Mouse (Mus musculus) left cerebral cortex, adult 18-20 months (tissue): ENCODE data around the gene Slc7a7. TPM values are rescaled to one million over a fixed set of nuclear protein-coding genes. Genes with fewer than 3 reads are reported as not detected.
A peak's percentile ranks its signal among the peaks of the same experiment; 100 is the strongest.

Source experiments
- DNase-seq, 2 experiments: peaks; one replicate each; pipeline ENCODE4 v3.0.0; 2021 to 2022; ENCODE audit warnings: low spot score in 2 of 2, mixed read lengths in 1 of 2
- total RNA-seq, 2 experiments: library from RNA; stranded (reverse); gene quantifications; 2 replicates each; pipeline ENCODE4 v1.2.3; 2021

The Slc7a7 gene
- total RNA-seq, 2 experiments from 2014 or later = 2.3 to 4.0 TPM

DNA sequence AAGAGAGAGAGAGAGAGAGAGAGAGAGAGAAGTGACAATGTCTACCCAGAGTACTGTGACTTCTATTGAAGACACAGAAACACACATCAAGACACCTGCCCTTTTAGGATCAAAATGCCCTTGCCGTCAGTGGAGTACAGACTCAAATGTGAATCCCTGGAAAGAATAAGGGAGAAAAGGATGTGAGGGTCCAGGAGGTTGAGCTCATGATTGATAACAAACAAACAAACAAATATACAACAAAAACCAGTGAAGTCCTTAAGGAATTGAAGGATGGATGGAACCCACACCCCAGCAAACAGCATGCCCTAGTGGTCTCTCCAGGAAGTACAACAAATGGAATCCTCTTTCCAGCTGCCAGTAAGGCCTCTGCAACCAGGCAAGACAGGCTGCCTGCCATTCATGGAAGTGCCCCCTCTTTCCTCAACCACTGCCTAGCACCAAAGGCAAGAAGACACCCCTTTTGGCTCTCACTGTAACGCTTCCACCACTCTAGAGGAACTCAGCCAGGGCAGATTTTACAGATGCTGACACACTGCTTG lies 4.9 kb downstream of the Slc7a7 start:
- peak; percentile 50 to 66 for DNase-seq

DNA sequence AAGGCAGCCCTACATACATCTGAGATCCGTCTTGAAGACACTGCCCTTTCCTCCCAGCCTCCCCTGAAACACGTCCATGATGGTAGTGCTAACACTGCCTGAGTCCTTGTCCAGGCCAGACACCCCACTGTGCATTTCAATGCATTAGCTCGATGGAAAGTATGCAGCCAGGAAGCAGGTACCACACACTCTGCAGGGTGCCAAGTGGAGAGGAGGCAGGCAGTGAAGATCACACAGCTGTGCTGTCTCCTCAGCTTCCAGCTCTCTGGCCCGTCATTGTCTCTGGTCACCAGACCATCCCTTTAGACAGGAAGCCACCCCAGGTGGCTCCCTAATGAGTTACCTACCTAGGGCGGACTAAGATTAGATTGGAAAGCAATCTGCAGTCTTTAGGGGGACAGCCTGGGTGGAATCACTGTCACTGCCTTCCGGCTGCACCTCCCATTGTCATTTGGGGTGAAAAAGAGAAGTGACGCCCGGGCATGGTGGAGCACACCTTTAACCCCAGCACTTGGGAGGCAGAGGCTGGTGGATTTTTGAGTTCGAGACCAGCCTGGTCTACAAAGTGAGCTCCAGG lies 5.5 kb downstream of the Slc7a7 start:
- no peak for DNase-seq

DNA sequence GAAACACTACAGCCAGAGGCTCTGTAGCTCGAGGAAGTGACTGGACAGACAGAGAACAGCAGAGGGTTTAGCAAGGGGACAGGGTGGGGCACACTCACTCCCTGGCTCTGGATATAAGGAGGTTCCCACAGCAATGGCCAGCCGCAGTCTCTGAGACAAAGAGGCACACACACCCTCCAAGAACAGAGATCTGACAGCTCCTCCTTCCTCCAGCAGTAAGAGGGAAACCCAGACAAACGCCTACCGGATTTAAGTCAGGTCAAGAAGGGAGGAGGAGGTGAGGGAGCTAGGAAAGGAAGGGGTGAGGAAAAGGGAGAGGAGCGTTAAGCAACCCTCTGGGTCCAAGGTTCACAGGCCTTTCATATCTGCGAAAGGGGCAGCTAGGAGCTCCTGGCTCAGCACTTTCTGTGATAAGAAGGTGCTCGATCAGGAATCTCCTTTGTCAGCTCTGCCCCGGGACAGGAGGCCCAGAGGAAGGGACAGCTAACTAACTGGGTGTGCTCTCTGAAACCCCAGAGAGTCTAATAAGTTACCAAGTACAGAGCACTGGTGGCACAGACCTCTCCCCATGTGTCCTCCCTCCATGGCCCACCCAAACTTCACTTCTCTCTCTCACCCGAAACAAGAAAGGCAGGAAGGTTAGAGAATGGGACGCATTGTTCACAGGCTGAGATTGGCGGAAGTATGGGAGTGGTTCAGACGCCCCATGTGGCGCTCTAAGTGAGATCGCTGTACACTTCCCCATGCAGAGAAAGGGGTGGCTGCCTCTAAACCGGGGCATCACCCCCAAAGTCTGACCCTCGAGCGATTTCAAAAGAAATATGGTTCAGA lies 7.4 kb downstream of the Slc7a7 start:
- no peak for DNase-seq

DNA sequence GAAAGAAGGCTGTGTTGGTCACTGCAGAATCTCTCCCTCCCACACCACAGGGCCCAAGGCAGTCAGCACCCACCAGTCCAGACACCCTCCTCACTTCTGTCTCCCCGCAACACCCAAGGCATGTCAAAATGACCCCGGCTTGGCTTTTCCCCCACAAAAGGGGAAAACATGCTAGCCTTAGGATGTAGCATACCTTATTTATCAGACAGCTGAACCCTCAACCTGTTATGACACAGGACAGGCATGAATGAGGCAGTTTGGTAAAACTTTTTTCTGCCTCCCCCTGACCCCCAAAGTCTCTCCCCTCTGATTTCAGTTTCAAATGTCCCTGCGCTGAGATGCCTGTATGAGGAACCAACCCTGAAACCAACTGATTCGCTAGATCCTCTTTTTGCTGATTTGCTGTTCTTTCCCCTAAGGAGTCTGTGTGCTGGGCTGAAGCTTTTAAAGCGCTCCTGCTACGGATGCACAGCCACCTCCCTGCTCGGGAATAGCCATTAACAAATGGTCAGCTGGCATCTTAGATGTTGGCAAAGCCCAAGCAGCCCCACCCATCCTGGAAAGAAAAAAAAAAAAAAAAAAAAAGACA lies 8.4 kb downstream of the Slc7a7 start:
- no peak for DNase-seq

DNA sequence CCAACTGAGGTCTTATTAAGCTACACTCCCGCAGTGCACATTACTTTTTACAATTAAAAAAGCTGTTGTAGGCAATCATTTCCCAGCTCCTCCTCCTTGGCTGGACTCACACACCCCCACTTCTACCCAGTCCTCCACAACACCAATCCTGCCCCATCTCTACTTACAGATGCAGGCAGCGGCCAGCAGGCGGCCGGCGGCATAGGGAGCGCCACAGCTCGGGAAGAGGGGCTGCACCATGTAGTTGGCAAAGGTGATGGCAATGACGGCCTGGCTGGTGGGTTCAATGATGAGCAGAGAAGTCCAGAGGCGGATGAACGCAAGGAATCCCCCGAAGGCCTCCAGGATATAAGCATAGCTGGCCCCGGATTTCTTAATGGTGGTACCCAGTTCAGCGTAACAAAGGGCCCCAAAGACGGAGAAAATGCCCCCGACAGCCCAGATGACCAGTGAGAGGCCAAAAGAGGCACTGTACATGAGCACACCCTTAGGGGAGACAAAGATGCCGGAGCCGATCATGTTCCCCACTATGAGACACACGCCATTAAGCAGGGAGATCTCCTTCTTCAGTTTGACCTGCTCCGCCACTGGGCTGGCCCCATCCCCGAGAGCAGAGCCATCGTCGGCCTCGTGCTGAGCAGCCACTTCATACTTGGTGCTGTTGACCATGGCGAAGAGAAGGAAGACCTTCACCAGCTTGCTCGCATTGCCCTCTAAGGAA lies 9.1 kb downstream of the Slc7a7 start:
- DNase-seq = no peak

DNA sequence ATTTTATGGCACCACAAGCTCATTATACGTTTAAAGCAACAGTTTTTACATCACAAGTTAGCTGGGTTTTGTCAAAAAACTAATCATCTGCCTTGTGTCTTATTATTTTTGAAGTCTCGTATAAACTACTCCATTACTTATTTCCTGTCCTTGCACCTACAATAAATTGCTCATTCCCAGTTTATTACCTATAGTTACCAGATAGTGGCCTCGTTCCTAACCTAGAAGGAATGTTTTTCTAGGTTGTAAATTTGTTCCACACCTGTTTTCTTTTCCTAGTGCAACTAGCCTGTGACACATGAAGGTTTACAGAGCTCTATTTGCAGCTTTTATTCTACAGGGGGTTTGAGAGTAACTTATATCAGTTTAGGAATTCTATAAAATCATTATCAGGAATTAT lies 15.9 kb downstream of the Slc7a7 start:
- DNase-seq = no peak

DNA sequence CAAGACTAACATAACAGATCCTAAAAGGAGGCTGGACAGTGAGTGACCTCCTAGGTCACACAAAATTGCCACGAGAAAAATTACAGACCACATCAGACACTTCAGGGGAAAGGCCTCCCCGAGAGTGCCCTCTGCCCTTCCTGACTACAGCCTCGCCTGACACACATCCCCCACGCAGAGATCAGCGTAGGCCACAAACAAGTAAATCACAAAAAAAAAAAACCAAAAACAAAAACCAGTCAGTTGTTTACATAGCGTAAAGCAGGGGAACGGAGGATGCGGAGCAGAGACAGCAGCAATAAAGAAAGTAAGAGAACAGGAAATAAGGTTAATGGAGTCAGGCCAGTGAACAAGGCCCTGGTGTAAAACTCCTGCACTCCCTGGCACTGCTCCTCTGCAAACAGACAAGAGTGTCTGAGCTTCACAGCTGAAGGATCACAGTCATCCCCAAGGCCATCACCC lies 18.6 kb downstream of the Slc7a7 start:
- DNase-seq = no peak

DNA sequence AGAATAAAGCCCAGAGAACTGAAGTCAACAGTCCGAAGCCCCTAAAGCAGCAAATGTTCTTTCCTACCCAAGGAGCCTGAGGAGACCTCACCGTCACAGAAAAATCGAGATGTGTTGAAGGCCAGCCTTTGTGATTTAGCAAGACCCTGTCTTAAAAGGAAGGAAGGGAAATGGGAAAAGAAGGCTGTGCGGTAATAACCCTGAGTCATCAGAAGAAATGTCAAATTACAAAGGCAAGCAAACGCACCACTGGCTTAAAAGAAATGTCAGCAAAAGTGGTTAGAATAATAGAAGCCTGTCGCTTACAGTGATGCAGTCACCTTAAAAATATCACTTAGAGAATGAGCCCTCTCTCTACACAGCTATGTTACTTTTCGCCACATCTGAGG lies 19.1 kb downstream of the Slc7a7 start:
- no peak for DNase-seq

DNA sequence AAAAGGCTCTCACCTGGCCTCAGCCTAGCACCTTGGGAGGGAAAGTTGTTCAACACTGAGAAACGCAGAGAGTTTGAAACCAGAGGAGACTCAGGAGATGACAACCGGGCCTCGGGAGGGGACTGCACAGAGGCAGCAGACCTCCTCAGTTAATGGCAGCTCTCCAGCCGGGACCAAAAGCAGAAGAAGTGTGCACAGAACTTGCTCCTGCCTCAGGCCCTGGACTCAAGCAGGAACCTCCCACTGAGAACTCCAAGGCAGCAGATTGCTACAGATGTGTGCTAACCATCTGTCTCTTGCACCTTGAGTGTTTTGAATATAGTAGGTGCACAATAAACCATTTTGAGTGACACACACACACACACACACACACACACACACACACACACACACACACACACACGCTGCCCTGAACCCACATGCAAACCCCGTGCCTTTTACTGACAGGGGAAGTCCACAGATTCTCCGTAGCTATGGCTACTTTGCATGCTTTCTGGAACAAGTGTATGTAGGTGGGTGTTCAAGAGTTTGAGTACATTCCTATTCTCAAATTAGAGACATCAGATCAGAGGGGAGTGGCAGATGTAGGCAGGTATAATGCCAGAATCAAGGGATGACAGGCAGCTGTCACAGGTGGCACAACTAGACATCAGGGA lies 19.6 kb downstream of the Slc7a7 start:
- no peak for DNase-seq

DNA sequence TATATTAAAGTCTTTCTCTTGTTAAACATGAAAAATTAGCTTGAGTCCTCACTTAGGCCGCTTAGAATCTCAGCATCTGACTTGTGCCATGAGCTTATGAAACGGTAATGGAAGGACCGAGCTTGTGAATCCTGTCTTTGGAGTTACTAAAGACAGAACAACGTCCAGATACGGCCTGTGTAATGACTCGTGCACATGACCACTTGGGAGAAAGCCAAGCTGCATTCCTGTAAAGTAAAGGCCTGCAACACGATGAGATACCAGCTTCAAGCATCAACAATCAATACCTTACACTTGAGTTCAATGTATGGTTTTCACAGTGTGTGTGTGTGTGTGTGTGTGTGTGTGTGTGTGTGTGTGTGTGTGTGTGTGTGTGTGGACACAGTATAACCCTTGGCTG lies 20.9 kb downstream of the Slc7a7 start:
- no peak for DNase-seq

DNA sequence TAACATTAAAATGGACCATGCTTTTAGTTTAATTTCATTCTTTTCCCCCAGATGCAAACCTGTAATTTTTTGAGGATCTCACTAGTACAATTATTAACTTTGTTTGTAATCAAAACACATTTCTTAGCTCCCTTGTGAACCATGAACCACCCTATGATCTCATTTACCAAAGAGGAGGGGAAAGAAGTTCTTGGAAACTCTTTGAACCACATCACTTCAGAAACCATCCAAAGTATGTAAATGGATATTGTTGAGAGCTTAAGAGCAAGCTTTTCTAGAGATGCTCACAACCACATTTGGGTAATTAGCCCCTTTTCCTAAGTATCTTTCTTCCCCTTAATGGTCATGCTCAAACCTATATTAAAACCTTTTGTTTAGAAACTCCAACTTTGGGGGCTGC lies 23.3 kb downstream of the Slc7a7 start:
- DNase-seq = no peak

DNA sequence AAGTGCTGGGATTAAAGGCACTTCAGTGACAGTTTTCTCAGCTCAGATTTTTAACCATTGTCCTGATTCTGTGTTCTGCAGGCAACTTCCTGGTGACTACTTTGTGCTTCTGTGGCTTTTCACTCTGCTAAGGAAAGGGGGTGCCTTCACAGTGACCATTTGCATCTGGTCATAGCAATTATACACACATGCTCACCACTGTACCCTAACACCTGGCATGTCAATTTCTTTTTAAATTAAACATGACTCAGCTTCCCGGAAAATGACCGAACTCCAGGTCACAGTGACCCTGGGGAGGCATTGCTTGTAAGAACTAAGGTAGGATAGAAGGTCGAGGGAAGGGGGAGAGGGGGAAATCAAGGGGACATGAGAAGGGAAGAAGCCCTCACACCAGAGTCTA lies 23.8 kb downstream of the Slc7a7 start:
- DNase-seq = no peak

DNA sequence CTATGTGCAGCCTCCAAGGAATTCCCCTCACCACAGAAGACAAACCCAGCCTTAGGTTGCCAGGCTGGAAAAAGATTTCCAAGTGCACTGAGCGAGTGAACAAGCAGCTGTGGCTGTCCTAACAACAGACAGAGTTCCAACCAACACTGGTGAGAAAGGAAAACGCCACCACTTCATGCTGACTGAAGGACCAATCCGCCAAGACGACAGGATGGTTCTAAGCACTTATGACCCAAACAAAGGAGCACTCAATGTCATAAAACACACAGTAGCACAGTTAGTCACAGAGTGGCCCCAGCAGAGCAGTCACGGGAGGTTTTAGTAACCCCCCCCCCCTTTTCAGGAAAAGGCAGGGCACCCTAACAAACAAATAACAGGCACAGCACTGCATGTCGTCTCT lies 26.7 kb downstream of the Slc7a7 start:
- DNase-seq = no peak

DNA sequence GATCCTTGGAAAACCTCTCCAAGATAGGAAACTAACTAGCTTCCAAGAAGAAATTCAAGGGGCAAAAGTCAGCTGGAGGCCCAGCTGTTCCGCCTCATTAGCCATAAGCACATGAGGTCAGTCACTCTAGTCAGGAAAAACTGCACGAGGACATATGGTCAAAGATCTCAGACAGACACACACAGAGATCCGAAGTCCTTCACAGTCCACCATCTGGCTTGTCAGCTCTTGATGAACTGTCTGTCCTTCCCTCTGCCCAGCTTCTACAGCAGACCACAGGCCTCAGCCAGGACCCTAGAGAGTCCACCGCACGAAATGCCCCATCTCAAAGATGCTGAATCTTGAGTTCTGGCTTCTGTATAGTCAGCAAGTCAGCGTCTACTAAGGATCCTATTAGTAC lies 30.0 kb downstream of the Slc7a7 start:
- DNase-seq = no peak

DNA sequence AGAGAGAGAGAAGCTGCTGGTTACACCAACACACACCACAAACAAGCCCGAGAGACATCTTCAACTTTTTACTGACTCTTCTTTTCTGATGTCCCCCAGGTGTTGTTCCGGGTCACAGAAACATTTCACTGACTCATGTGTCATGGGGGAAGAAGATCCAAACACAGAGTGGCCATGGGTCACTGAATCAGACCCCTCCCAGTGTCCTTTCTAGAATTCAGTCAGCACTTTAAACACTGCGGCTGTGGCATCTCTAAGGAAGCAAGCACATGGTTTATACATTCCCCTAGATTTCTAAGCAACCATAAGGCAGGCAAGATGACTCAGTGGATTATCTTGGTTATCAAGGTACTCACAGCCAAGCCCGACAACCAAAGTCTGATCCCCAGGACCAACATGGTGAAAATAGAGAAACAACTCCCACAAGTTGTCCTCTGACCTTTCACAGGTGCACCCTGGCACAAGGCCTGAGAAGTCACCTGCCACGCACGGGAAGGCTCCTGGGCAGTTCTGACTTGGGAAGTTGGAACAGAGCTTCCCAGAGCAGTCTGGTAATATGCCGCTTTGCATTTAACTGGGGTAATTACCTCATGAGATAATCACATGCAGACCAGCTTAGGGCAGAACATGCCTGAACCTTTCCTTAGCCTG lies 31.5 kb downstream of the Slc7a7 start:
- DNase-seq = no peak

DNA sequence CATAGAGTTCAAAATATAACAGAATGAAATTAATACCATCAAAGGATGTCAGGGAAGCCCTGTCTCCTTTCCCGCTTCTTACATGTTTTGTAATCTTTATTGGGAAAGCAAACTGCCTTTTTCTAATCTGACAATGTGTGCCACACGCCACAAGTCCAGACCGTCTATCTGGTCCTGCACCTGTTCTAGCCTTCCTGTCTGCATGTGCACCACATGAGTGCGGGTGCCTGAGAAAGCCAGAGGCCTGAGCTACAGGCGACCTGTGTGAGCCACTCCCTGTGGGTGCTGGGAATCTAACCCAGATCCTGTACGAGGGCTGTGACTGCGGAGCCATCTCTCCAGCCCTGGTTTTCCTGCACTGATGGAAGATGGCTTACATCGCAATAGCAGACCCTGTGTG lies 33.2 kb downstream of the Slc7a7 start:
- no peak for DNase-seq

DNA sequence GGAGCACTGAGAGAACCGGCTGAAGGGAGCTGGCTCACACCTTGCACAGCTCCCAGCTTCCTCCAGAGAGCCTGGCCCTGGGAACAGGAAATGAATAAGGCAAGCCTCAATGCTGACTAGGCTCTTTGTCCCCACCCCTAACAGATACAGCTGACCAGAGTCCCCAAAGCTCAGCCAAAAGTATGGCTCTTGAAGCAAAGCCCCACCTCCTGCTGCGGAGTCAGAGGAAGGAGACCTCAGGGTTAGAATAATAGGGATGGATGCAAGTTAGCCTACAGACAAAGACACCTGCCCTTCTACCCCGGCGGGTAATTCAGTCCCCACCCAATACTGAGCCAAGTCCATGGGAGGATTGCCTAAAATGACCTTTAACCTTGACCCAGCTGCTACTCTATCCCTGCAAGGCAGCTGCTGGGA lies 34.2 kb downstream of the Slc7a7 start:
- DNase-seq = no peak

DNA sequence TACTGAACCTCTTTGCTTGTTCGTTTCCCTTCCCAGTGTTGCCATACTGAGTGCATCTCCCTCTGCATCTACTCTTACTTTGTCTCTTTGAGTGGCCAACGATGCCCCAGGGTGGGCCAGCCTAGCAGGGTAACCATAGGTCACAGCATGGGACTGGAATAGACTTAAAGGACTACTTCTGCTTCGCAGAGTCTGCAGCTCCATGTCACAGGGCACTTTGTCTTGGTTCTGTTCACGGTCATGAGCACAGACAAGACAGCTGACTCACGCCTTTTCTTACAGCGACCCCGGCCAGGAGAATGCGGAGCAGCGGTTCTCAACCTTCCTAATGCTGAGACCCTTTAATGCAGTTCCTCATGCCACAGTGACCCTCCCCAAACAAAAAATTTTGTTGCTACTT lies 34.9 kb downstream of the Slc7a7 start:
- no peak for DNase-seq

DNA sequence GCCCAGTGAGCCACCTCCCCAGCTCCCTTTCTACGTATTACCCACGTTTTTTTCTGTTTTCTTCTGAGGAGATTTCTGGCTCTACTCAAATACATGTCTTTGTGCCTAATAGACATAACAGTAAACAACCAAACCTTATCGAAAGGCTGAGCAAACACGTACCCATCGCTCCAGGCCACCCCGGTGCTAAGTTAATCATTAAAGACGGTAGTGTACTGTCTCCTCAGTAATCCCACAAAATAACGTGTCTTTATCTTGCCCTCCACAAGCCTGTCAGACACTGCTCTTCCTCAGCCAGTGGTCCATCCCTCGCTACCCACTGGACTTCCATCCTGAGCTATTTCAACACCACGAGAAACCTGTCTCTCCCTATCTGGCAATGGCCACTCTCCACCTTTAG lies 35.8 kb downstream of the Slc7a7 start:
- DNase-seq = no peak

DNA sequence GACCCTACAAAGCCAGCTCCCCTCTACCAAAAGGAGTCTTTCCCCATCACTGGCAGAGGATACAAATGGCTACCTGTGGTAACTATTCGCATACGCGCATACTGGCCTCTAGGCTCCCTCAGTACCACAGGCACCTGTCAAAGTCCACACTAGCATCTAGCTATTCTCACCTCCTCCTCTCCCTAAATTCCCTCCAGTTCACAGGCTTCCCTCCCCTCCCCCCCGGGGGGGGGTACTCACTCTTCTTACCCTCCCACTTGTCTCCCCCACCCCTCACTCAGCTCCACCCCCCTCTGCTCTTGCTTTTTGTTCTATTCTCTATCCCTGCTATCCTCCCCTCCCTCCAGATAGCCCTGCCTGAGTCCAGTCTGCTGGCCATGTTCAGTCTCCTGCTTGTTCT lies 37.0 kb downstream of the Slc7a7 start:
- no peak for DNase-seq

DNA sequence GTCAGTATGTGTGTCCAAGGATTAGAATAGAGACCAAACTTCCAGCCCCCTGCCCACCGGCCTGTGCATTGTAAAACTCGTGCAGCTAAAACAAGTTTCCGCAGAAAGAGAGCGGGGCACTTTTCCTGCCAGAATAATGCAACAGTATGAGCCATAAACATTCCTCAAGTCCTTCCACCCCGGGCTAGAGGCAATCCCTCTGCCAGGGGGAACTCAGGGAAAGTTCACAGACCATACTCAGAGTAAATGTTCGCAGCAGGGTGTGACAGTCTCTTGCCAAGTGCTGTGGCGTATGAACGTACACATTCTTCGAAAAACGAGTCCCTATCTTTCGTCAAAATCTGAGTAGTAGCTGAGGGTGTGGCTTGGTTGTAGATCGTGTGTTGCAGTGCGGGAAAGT lies 38.0 kb downstream of the Slc7a7 start:
- DNase-seq = no peak
